Mouse (Mus musculus) heart, postnatal 0 days (tissue): ENCODE measurements around the gene 4933416C03Rik. TPM values are rescaled to one million over a fixed set of nuclear protein-coding genes. Genes with fewer than 3 reads are reported as not detected.

Experiments used
- ATAC-seq: fragments of 200-750 bp; cut with Nextera tagmentation; 2 replicates; pipeline ENCODE4 v1.8.0; 2017; ENCODE audit warnings: low read depth, moderate number of reproducible peaks, moderate library complexity; ENCODE audit not compliant: insufficient read depth
- DNase-seq: peaks from one replicate; pipeline ENCODE4 v3.0.0-alpha.2; 2016; ENCODE audit warnings: low spot score
- H3K27ac ChIP-seq: fragments of 300-500 bp; sonication (generic); 2 replicates; pipeline ENCODE4 v1.5.1; 2014; ENCODE audit warnings: low read depth, mild to moderate bottlenecking
- H3K27me3 ChIP-seq: fragments of 300-500 bp; sonication (generic); 2 replicates; pipeline ENCODE4 v1.6.1; 2014; ENCODE audit warnings: low read length, mixed read lengths; ENCODE audit not compliant: control insufficient read depth, insufficient read depth
- H3K36me3 ChIP-seq: fragments of 300-500 bp; sonication (generic); replicated peaks from 2 replicates; pipeline ENCODE4 v1.6.1; 2014; ENCODE audit warnings: low read length, mixed read lengths; ENCODE audit not compliant: control insufficient read depth, insufficient read depth
- H3K4me1 ChIP-seq: fragments of 300-500 bp; sonication (generic); 2 replicates; pipeline ENCODE4 v1.6.1; 2014; ENCODE audit warnings: antibody characterized with exemption; ENCODE audit not compliant: control insufficient read depth, insufficient read depth
- H3K4me2 ChIP-seq: fragments of 300-500 bp; sonication (generic); 2 replicates; pipeline ENCODE4 v1.6.1; 2014; ENCODE audit warnings: low read depth, mild to moderate bottlenecking, low read length, moderate library complexity
- H3K4me3 ChIP-seq: fragments of 300-500 bp; sonication (generic); 2 replicates; pipeline ENCODE4 v1.5.1; 2014; ENCODE audit warnings: low read depth, low read length
- H3K9ac ChIP-seq: fragments of 300-500 bp; sonication (generic); replicated peaks from 2 replicates; pipeline ENCODE4 v1.6.1; 2014; ENCODE audit warnings: low read depth, low read length, mixed read lengths
- H3K9me3 ChIP-seq: fragments of 300-500 bp; sonication (generic); replicated peaks from 2 replicates; pipeline ENCODE4 v1.6.1; 2016; ENCODE audit warnings: low read length; ENCODE audit not compliant: control insufficient read depth
- CTCF ChIP-seq: IDR thresholded peaks from 2 replicates; pipeline ENCODE4 v1.5.1; 2016; ENCODE audit warnings: antibody characterized with exemption, control low read depth, low read depth
- EP300 ChIP-seq: IDR thresholded peaks from 2 replicates; pipeline ENCODE4 v1.6.1; 2016; ENCODE audit warnings: antibody characterized with exemption, low read depth
- WGBS: fragments of 180-500 bp; shearing (Covaris S2); extraction: QIAGEN DNeasy Blood & Tissue Kit; methylation state at CpG from one replicate; pipeline ENCODE4 v1.1.7; 2014; 5-methylcytosine and 5-hydroxymethylcytosine counted together
- polyA plus RNA-seq: library from polyadenylated mRNA; unstranded; fragments of >200 nt; fragmentation: Nextera tagmentation; extraction: Ambion mirVana; gene quantifications from 2 replicates; pipeline ENCODE4 v1.2.1, GENCODE M21; 2015
- total RNA-seq: library from RNA; depleted of rRNA; stranded (reverse); fragments of >200 nt; gene quantifications from 2 replicates; pipeline ENCODE4 v1.2.3, GENCODE M21; 2014; ENCODE audit warnings: low replicate concordance; rRNA removed

The 4933416C03Rik gene
- total and polyA plus RNA-seq, 2 experiments from 2014 or later: not detected

DNA sequence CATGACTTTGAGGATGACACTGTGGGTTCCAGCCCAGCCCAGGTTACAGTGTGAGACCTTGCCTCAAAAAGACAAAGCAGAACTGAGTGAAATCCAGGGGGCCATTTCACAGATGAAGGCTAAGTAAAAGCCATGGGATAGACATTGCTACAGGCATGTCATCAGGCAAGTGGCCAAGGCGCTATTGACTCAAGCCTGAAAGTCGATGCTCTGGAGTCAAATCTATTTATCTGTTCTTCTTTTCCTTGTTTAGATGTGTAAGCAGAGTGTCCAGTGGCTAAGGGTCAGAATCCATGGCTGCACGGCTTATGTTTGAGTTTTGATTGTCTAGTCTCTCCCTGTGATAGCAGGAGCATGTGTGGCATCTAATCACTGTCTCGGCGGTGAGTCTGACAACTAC, 35.1 kb downstream of the 4933416C03Rik start:
- TF ChIP-seq CTCF (no peak), EP300 (no peak)
- H3K27me3 ChIP-seq: no peaks in the 10 kb centered on the region
- H3K36me3 ChIP-seq: no peaks in the 10 kb centered on the region
- ATAC-seq (no peak), DNase-seq (no peak)
- H3K4me2 ChIP-seq: no peak overlapping the region
- H3K9ac ChIP-seq: no peak overlapping the region
- no peak overlapping the region for H3K27ac ChIP-seq
- H3K4me1 ChIP-seq: no peaks in the 10 kb centered on the region
- H3K4me3 ChIP-seq: no peak overlapping the region
- no peaks in the 10 kb centered on the region for H3K9me3 ChIP-seq
- WGBS: 48% methylated on average over 5 of the region's 5 CpGs

DNA sequence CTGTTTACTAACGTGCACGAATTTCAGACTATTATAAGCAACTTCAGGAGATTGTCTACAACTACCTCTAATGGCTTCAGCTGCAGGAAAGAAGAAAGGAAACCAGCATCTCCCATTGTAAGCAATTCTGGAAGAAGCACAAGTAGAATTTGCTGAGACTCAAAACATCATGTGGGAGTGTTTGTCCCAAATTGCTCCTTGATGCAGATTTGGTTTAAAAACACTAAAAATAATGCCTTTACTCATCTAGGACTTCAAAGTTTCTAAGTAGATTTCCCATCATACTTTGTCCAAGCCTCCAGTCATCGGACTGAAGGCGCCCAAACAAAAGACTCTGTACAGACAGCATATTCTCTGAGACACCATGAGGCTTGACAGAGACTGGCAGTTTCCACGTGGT, 37.8 kb downstream of the 4933416C03Rik start:
- Histone ChIP-seq H3K36me3 (no peaks in the 10 kb centered on the region), H3K27me3 (no peaks in the 10 kb centered on the region), H3K4me2 (no peak overlapping the region), H3K4me1 (no peaks in the 10 kb centered on the region), H3K27ac (no peak overlapping the region), H3K9ac (no peak overlapping the region), H3K9me3 (no peaks in the 10 kb centered on the region), H3K4me3 (no peak overlapping the region)
- DNase-seq (no peak), ATAC-seq (no peak)
- 77% methylated on average over 5 of the region's 5 CpGs for WGBS
- no peak for TF ChIP-seq EP300
- no peak for TF ChIP-seq CTCF

Other genes starting within 250 kb of the 4933416C03Rik start
- 0.31 TPM in 1 of 2 replicates, not detected in the other for gene Ptprr, start 95.7 kb downstream of the 4933416C03Rik start, total RNA-seq
- 0.65 and 0.75 TPM in 2 replicates for gene Ptprr, start 95.7 kb downstream of the 4933416C03Rik start, polyA plus RNA-seq
- gene Ptprb, start 161.6 kb upstream of the 4933416C03Rik start, total RNA-seq: 22.3 and 24.5 TPM in 2 replicates
- 6.2 and 6.9 TPM in 2 replicates for gene Ptprb, start 161.6 kb upstream of the 4933416C03Rik start, polyA plus RNA-seq